Mouse (Mus musculus) testis, adult 2 months (tissue): ENCODE results near the gene Csf3r.

Experiments used
- CTCF ChIP-seq: fragments of 200-500 bp; IDR thresholded peaks from 2 replicates; pipeline ENCODE4 v1.5.1; 2012; ENCODE audit warnings: low read depth, mild to moderate bottlenecking, inconsistent platforms, low read length, moderate library complexity; ENCODE audit not compliant: control insufficient read depth, insufficient read depth, insufficient replicate concordance
- POLR2A ChIP-seq: fragments of 200-500 bp; IDR thresholded peaks from 2 replicates; pipeline ENCODE4 v1.6.1; 2012; ENCODE audit warnings: low read depth, mild to moderate bottlenecking, inconsistent platforms, low read length, moderate library complexity; ENCODE audit not compliant: control insufficient read depth

- TF ChIP-seq POLR2A (no peak), CTCF (no peak)
These were observed 33.1 kb downstream of the Csf3r start for GRCm38 (mm10) chr4:126057207-126058133.
